Mouse (Mus musculus) T-cell, adult 2 months (primary cell): Measurements from ENCODE around the gene Sik3.
"Not testable (repeated sequence)": the region's sequence is repeated elsewhere in the genome, so short reads cannot be mapped to it uniquely, and the experiment has no call there.

ENCODE experiments used
- DNase-seq: peaks from one replicate; pipeline ENCODE4 v3.0.0; 2022; ENCODE audit warnings: low spot score

The Sik3 gene

DNA sequence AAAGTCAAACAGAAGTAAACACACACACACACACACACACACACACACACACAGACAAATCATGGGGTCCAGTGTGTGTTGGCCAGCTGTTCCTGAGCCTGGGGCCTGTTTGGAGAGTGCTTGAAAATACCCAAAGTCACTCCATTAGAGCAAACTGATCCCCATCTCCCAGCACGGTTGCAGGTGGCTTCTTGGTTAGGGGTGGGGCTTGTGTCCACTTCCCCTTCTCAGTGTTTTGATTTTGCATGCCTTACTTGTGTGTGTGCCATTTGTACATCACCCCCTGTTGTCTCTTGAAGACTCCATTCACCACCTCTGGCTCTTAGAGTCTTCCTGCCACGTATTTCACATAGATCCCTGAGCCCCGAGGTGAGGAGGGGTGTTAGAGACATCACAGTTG lies 45.4 kb downstream of the Sik3 start:
- DNase-seq, result no peak

DNA sequence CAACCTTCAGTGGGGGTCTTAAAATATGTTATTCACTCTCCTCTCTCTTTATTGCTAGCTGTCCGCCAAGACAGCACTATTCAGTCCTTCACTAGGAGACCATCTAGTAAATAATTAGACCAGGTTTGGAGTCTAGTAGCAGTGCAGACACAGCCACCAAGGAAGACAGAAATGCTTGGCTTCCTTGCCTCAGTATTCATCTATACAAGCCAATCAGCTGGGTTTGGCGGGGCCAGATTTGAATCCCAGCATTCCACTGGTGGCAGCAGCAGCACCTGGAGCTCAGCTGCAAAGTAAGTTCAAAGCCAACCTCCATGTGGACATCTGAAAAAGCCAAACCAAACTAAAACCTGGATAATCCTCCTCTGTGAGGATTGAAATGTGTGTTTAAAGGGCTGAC lies 47.6 kb downstream of the Sik3 start:
- DNase-seq, result no peak

DNA sequence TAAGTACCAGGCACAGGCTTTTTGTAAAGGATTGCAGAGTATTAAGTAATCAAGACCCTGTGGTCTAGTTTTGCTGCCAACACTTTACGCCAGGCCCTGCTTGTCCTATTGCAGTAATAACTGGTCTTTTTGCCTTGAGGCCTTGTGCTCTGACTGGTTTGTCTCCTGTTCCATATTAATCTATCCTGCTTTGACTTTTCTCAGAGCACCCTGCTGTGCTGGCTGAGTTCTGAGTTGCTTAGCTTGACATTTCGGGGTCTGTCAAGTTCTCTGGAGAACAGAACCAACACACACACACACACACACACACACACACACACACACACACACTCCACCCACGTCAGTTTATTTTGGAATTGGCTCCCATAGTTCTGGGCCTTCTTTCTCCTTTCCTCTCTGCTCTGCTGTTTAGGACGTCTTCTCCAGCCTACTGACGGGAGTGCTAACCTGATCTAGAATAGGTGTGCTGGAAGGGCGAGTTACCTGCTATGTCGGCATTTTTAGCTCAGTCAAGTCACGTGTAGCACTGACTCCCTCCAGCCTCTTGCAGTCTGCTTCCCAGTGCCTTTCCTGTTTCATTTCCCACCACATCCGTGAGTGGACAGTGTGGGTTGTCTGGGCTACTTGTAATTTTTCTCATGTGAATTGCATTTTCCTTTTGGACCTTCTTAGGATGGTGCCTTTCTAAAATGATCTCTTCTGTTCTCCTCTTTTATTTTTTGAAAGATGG lies 49.2 kb downstream of the Sik3 start:
- no peak for DNase-seq

DNA sequence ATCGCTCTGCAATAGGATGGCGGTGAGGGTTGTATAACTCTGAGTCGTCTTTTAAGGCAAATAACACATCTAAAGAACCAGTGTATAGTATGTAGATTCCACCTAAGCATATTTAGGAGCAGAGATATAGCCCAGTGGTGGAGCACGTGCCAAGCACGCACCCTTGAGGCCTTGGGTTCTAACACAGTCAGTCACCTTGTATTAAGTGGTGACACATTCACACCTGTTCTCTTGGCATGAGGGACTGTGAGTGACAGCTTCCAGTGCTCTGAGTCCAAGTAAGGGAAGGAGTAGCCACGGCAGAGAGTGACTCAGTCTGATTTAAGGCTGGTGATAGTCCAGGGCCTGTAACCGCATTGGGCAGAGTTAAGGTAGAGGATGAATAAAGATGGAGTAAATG lies 51.7 kb downstream of the Sik3 start:
- no peak for DNase-seq

DNA sequence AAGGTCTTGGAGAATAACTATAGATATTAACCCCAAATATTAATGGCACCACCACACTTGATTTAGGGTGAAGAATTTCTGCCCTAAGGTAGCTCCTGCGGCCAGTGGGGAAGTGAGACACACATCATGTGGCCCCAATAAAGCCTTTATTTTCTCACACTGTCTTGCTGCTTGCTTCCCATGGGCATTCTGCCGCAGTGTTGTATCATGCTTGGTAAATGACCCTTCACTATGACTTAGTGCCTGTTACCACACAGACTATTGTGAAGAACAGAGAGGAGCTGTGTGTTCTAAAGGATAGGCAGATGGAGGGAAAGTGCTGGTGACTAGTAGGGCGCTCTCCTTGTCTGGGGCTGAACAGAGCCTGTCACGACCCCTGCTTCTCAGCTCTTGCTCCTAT lies 54.1 kb downstream of the Sik3 start:
- DNase-seq, result no peak

DNA sequence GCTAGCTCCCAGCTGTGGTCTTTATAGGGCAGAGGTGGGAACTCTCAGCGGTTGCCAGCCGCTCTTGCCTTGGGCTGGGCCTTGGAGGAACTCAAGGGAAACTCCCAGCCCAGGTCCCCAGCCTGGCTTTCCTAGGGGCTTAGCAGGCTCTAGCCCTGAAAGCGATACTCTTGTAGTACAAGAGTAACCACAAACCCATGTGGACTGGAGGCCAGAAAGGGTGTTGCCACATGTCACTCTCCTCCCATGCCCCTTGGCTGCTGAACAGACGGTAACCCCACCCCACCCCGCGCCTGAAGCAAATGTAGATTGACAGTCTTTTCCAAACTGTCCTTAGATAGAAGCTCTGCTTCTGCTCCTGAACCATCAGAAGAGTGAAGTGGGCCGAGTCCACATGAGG lies 55.1 kb downstream of the Sik3 start:
- peak; percentile 12 for DNase-seq

DNA sequence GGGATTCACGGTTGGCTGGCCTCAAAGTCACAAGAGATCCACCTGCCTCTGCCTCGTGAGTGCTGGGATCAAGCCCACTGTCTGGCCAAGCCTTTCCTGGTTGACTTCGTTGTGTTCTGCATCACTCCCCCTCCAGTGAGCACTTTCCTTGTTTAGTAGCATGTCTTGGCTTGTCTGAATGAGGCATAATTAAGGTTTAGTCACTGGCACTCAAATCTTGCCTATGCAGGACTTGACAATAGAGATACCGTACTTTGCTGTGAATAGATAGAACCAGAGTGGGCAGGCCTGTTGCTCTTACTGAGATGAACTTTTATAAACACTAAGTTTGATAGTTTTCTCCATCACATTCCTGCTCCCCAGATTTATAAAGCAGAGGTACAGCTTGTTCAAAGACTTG lies 56.4 kb downstream of the Sik3 start:
- DNase-seq, result no peak

DNA sequence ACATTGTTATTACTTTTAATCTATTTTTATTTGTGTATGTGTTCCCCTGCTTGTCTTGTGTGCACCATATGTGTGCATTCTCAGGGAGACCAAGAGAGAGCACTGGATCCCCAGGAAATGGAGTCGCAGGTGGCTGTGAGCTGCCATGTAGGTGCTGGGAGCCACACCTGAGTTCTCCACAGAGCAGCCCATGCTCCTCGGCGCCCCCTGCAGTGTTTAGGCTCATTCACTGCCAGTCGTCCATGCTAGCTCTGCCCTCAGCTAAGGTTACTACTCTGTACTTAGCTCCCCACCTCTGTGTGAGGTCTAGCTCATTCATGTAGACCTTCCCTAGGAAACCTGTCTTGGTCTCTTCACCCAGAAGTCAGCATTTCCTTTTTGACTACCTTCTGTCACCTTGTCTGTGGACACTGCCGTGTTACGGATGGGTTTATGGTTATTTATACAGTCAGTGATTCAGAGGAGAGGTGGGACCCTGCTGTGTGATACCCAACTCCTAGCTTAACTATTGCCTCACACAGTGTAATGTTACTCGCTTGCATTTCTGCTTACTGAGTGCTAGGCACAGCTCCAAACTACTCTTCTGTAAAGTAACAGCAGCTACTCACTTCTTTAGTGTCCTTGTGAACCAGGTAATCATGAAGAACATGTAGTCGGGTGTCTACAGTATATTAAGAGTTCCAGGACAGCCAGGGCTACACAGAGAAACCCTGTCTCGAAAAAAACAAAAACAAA lies 59.6 kb downstream of the Sik3 start:
- DNase-seq, result peak; percentile 8

DNA sequence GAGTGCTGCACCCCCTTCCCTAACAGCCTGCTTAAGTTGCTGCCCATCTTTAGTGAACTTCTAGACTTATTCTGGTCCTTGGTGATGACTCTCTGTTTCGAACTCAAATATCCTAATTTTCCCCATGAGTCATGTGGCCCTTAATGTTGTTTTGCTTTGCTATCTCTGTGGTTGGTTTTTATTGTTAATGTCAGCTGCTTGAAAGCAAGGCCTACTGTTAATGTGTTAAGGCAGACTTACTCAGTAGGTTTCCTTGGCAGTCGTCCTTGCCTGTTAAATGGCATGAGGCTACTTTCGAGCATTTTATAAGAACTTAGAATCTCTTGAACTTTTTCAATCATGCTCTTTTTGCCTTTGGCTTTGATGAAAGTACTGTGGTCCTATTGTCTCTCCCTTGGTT lies 60.8 kb downstream of the Sik3 start:
- DNase-seq, result no peak

DNA sequence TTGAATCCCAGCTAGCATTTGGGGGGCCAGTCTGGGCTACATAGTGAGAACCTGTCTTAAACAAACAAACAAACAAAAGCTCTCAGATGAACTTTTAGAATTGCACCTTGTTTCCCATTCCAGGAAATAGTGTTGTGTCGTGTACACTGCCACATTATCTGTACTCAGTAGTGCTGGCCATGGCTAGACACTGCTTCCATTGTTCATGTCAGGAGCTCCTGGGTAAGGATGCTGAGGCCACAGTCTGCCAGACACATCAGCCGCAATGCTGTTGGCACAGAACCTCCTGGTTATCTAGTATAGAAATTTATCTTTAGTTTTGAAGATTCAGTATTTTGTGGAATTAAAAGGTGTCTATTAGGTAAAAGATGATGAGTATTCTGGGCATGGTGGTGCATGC lies 63.0 kb downstream of the Sik3 start:
- DNase-seq, result no peak

DNA sequence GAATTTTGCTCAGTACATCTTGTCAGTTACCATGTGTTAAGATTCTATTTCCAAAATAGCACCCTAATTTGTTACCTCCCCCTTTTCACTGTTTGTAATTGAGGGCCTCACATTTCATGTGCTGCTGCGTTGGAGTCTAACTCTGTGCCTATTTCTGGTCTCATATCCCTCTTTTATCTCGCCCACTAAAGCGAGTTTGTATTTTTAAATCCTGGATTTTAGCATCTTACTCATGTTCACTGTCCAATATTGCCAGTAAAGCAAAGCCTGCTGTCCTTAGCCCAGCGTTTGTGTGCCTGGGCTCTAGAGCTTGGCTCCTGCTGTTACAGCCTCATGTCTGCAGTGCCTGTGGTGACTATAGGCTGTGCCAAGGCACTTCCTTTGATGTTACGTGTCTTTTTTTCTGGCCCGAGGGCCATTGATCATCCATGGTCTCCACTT lies 69.8 kb downstream of the Sik3 start:
- no peak for DNase-seq

DNA sequence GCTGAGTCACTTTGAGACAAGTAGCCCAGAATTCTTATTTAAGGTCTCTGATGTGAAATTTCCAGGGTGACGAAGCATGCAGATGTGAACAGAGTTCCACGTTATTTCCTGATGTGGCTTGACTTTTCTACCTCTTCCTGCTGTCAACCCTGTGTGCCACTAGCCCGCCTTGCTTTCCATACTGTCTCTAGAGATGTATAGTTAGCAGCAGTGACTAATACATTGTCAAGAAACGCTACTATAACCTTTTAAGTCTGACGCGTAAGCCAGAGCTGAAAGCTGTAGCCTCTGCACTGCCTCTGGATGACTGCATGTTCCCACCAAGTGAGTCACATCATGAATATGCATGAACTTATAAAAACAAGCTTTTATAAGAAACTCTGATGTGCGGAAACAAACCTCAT lies 70.9 kb downstream of the Sik3 start:
- peak; percentile 2 for DNase-seq

DNA sequence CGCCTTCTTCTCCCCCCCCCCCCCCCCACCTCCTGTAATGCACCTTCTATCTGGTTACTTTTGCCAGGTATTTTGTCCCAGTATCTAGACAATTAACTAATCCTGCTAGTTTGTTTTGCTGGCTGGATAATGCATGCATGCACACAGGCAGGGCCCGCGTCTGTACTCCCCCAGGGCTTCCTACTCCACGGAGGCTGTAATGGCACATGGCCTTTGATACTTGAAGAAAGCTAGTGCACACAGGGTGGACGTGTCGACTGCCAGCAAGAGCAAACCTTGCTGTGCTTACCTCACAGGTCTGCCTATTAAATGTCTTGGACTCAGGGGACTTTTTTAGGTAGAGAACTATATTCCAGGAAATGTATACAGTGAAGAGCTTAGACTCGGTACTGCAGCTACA lies 73.3 kb downstream of the Sik3 start:
- DNase-seq, result no peak

DNA sequence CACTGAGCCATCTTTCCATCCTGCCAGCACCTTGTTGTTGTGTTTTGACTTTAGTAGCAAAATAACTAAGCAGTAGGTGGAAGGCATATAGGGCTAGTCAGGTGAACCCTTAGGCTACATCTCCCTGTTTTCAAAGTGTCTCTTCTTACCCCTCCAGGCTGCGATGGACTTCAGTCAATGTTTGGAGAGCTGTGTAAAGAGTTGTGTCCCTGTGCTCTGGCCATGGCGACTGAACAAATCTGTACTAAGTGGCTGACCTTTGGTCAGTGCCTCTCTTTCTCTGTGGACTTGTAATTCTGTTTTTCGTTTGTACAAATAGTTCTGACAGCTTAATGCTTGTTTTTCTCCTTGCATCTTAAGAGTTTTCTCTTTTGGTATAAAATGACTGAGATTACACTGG lies 74.2 kb downstream of the Sik3 start:
- DNase-seq, result no peak

DNA sequence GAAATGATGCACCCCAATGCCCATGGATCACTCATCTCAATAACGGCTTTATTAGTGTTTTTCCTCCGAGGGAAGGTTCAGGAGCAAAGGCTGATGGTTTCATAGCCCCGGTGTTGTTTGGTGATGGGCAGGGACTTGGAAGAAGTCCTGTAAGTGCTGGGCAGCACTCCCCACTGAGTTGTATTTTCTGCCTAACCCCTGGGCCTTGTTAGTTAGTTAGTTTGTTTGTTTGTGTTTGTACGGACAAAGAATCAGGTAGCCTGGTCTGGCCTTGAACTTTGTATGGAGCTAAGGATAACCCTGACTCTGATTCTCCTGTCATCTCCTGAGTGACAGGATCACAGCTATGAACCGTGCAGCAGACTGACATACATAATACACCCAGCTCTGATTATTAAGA lies 74.8 kb downstream of the Sik3 start:
- no peak for DNase-seq

DNA sequence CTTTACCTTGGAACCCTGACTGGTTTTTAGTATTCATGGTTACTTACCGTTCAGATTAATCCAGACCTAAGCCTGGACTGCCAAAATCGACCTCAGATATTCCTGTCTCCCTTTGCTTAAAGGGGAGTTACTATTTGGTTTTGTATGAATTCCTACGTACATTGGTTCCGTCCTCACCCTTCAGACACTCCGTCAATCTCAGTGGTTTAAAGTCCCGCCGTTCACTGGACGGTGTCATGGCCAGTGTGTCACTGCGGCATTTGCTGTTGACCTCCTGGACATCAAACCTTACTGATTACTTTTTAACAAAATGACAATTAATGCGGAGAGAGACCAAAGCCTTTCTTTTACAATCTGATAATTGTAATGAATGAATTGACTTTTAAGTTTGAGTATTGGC lies 76.1 kb downstream of the Sik3 start:
- no peak for DNase-seq

DNA sequence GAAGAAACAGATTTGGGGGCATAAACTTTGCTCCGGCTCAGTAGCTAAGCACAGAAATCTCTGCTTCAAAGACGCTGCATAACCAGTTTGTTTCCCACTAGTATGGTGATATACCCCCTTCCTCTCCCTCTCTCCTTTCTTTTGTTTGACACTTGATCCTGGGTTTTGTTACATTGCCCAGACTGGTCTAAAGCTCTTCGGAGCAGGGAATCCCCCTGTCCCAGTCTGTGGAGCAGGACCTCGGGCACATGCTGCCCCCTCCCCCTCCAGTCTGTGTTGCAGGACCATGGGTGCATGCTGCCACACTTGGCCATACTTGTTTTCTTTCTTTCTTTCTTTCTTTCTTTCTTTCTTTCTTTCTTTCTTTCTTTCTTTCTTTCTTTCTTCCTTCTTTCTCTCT lies 77.4 kb downstream of the Sik3 start:
- DNase-seq, result no peak

DNA sequence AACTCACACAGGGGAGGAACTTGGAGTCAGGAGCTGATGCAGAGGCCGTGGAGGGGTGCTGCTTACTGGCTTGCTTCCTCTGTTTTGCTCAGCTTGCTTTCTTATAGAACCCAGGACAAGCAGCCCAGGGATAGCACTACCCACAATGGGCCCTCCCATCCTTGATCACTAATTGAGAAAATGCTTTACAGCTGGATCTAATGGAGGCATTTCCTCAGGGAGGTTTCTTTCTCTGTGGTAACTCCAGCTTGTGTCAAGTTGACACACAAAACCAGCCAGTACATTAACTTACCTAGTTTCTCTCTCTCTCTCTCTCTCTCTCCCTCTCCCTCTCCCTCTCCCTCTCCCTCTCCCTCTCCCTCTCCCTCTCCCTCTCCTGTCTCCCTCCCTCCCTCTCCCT lies 78.5 kb downstream of the Sik3 start:
- not testable (repeated sequence) for DNase-seq

DNA sequence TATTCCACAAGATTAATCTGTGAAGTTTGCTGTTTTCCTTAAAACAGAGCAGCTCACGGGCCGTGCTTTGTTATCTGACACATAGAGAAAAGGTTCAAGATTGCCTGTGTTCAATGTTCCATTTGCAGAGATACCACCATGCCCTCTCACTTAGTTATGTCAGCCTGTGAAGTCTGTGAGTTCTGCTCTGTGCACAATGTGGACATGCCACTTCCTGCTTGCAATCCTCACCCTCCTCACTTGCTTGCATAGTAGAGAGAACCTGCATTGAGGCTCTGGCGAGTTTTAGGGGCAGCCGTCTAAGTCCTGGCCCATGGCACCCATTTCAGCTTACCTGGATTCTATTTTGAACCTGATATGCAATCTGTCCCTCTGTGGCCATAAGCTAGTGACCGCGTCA lies 80.0 kb downstream of the Sik3 start:
- no peak for DNase-seq

DNA sequence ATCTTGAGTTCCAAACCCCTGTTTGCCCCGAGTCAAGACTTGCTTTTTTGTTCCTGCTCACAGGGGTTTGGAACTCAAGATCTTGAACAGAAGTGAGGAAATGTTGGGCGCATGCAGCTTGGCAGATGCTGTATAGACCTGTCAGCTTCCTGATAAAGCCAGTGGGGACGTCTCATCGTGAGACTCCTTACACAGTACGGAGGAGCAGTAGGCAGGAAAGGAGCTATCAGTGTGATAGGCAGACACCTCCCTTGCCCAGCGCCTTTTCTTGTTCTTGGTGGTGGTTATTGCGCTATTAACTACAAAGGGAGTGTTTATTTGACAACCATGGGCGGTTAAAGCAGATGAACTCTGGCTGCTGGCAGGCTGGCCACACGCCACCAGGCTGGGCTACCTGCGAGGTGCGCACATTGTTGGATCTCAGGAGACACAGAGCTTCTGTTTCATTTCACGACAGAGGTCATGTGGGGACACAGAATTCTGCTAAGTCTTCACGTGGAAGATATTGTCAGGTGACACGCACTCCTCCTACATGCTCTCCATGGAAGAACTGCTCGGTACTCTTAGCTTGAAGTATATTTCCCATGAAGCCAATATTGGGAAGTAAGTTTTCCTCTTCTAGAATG lies 85.9 kb downstream of the Sik3 start:
- DNase-seq, result no peak

DNA sequence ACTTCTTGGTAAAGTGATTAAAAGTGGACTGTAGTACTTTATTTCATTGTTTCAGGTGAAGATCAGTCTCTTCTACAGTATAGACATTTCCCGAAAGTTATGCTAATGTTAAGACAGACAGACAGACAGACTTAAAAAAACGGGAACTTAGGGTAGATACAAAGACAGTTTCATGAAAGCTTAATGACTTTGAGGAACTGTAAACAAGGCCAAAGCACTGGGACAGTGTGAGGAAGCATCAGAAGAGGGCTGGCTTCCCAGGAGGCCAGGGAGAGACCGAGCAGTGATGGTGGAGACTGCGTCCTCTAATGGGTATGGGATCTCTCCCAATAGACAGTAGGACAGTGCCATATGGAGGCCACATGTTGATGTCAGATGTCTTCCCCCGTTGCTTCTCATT lies 86.5 kb downstream of the Sik3 start:
- DNase-seq, result no peak

DNA sequence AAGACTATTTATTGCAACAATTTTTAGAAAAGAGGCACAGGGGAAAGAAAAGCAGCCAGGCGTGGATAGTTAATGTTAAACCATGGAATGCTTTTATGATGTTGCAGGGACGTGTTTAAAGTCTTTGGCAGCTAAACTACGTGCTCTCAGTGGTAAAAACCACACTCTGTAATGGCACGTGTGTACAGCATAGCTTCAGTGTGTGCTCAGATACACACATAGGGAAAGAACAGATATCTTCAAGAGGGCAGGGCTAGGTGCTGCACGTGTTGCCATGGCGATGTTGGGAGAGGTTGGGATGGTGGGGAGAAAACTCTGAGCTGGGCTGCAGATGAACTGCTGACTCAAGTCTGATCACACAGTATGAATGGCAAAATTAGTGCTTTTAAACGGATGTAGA lies 90.5 kb downstream of the Sik3 start:
- DNase-seq, result no peak

DNA sequence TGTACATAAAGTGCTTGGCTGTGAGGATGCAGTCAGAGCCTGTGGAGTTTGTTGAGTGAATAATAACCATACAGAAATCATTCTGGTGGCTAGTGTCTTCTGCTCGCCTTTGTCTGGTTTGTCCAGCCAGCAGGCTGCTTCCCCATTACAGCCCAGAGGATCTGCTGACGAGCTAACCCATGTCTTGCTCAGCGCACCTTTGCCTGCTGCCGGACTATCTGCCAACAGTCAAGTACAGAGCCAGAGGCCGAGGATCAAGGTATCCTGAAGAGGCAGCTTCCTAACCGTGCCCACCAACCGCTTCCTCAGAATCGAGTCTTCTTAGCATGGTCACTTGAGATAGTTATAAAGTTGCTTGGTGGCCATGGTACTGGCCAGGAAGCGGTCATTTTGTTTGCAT lies 93.5 kb downstream of the Sik3 start:
- no peak for DNase-seq

DNA sequence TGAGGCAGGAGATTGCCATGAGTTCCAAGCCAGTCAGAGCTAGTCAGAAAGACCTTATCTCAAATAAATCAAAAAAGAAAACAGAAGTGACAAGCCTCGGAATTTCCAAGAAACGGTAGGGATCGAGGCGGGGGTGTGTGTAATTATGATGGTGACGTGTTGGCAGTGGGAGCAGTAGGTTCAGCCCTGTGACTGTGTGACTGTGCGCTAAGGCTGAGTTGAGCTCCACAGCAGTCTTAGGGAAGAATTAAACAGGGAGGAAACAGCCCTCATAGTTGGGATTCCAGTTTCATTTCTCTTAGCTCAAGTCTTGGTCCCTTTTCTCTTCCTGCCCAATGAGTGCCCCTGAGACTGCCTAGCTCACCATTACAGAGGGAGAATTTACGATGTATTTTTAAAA lies 98.0 kb downstream of the Sik3 start:
- DNase-seq, result no peak
